Mouse (Mus musculus): ENCODE data around the gene Gm20503. TPM values are rescaled to one million over a fixed set of nuclear protein-coding genes. Genes with fewer than 3 reads are reported as not detected.

Gm20503 gene
- total RNA-seq, 2 experiments from 2014 or later = 1.9 TPM; not detected in 1

DNA sequence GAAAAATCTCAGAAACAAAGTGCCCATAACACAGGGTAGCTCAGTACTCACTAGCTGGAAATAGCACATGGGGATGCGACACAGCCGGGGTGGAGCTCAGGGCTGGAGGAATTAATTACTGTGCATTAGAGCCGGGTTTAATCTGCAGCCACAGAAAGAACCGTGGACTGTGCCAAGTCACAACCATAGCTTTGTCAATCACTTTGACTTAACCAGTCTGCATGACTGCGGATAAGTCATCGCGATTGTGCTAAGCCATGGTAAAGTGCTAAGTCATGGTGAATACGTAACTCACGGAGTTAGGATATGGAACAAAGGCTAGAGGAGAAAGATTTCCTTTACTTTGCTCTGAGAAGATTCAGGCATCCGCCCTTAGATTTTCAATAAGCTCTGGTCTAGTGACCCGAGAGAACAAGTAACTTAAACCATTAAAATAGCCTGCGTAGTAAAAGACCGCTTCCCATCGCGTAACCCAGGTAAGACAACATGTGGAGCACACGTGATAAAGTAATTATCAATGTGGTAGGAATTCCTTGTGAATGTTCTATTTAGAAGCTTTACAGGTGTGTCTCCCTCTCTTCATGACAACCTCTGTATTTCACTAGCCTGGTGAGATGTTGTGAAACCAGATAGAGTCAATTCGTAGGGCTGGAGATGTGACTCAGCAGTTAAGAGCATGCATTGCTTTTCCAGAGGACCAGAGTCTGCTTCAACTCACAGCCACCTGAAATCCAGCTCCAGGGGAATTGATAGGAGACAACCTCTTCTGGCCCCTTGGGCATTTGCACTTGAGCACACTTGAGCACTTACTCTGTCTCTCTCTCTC, 12.2 kb upstream of the Gm20503 start:
- H3K27ac ChIP-seq = no peak overlapping the region
- H3K4me3 ChIP-seq = no peak overlapping the region
- no peak for TF ChIP-seq CTCF (IDR thresholded peaks at IDR 0.05)
- intact Hi-C loops (cut with DNase I) = no loop called here
- no peak for DNase-seq (ENCODE audit: extremely low spot score in 1 of 2, low spot score in 2 of 2)

DNA sequence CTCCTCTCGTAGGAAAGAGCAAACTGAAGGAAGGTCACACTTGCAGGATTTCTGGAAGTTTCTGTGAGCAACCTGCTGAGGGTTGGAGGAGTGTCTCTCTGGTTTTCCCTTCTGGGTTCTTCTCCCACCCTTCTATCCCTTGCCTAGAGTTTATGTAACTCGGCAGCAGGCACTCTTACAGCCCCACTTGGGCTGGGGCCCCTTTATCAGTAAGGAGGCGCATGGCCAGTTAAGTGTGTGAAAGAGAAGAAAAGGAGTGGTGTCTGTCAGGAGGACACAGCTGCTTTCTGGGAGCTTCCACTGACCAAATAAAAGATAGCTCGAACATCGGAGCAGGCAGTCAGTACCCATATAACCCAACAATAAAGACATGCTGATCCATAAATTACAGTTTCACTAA, 10.8 kb upstream of the Gm20503 start:
- DNase-seq (ENCODE audit: extremely low spot score in 1 of 2, low spot score in 2 of 2) = no peak
- intact Hi-C loops (cut with DNase I) = no loop called here
- Histone ChIP-seq H3K27ac (no peak overlapping the region), H3K4me3 (no peak overlapping the region)
- TF ChIP-seq CTCF (IDR thresholded peaks at IDR 0.05) = no peak

DNA sequence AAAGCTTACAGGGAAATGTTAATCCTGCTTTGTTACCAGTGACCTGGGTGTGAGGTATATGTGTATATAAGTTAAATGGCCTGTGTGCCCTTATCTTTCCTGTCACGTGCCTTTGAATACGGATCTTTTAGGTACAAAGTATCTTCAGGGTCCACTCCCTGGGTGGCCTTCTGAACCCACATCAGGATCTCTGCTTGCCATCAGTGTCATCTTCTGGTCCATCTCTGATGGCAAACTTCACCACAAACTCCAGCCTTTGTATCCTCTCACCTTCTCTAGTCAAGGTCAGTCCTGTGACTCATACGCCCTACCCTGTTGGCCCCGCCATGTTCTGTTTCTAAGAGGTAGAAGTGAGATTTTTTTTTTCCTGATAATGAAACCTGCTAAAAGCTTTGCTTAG, 8.2 kb upstream of the Gm20503 start, which contains the start of gene Dnajc25:
Gene Dnajc25, plus strand, starts transcription at position 301 of the 400 bp plus-strand sequence.
- no peak for TF ChIP-seq CTCF (IDR thresholded peaks at IDR 0.05)
- intact Hi-C loops (cut with DNase I) = loop anchor here (5.0 kb wide), 1 partner anchor 727 kb away; no protein-coding TSS in a partner anchor
- H3K4me3 ChIP-seq = no peak within 1 kb of the TSS
- H3K27ac ChIP-seq = no peak within 1 kb of the TSS
- no peak for DNase-seq (ENCODE audit: extremely low spot score in 1 of 2, low spot score in 2 of 2)

DNA sequence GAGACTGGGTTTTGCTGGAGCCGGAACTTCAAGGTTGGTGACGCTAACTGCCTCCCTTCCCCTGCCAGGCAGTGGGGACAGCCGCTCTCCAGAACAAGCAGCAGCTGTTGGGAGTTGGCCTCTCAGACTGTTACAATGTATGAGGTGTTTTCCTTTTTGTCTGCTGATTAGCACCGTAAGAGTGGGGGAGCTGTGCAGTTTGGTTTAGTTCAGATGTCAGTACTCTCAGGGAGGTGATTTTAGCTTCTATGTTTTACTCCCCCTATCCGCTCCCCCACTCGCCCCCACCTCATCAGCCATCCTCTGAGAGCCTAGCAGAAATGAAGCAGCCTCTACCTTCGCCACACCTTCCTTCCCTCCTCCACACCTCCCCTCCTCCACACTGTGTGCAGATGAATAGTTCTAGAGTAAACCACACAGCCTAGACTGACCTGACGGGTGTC, 7.7 kb upstream of the Gm20503 start:
- no peak for TF ChIP-seq CTCF (IDR thresholded peaks at IDR 0.05)
- intact Hi-C loops (cut with DNase I) = loop anchor here (5.0 kb wide), 1 partner anchor 728 kb away; no protein-coding TSS in a partner anchor
- Histone ChIP-seq H3K27ac (no peak overlapping the region), H3K4me3 (no peak overlapping the region)
- DNase-seq (ENCODE audit: extremely low spot score in 1 of 2, low spot score in 2 of 2) = no peak

DNA sequence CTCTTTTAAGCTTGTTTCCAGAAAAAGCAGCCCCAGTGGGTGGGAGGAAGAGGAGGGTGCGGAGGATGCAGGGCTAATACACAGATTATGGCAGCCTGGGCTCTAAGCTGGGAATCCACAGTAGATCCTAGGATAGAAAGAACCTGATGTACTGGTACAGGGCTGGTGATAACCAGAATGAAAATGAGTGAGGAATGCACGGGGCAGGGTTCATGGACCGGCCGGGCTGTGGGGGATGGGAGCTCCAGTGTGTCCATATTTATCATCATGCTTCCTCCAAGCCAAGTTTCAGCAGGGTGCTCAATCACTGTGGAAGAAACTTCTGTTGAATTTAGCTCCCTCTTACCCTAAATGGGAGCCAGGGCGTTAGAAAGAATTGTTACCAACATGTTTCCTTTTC, 5.9 kb upstream of the Gm20503 start:
- no peak overlapping the region for H3K4me3 ChIP-seq
- TF ChIP-seq CTCF (IDR thresholded peaks at IDR 0.05) = no peak
- intact Hi-C loops (cut with DNase I) = loop anchor here (5.0 kb wide), 1 partner anchor 730 kb away; no protein-coding TSS in a partner anchor
- no peak for DNase-seq (ENCODE audit: extremely low spot score in 1 of 2, low spot score in 2 of 2)
- H3K27ac ChIP-seq = no peak overlapping the region

DNA sequence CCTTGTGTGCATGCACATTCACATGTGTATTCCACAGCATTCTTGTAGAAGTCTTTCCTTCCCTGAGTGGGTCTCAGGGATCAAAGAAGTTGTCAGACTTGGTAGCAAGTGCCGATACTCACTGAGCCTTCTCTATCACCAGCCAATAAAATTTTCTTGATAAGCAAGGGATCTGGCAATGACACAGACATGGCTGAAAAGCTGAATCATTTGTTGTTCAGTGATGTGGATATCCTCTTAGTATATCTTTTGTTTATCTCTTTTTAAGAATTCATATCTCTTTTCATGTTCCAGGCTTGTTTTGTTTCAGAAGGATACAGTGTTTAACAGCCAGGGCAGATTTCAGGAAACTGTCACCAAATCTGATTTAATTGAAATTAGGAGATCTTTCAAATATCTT, 4.3 kb upstream of the Gm20503 start:
- no peak for DNase-seq (ENCODE audit: extremely low spot score in 1 of 2, low spot score in 2 of 2)
- intact Hi-C loops (cut with DNase I) = loop anchor here (1.0 to 5.0 kb wide), 2 partner anchors 13 to 731 kb away; no protein-coding TSS in a partner anchor
- no peak for TF ChIP-seq CTCF (IDR thresholded peaks at IDR 0.05)
- no peak overlapping the region for H3K4me3 ChIP-seq
- no peak overlapping the region for H3K27ac ChIP-seq

DNA sequence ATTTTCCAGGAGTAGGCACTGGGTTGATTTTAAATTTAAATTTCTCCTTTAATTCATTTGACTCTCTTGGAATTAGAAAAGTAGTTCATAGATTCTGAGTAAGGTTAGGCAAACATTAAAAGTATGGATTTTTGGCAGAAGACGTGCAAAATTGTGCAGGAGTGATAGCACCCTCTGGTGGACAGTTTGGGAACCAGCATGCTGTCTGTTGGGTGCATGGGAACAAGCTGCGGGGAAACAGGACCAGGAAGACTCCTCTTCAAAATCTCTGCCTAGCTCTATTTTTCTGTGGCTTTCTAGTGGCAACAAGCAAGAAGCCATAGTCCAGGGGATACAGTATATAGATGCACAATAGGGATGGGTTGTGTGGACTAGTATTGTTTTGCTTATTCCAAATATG, 3.3 kb upstream of the Gm20503 start:
- Histone ChIP-seq H3K27ac (no peak overlapping the region), H3K4me3 (no peak overlapping the region)
- intact Hi-C loops (cut with DNase I) = loop anchor here (1.0 to 5.0 kb wide), 3 partner anchors 14 to 732 kb away; partner anchors contain the start of gene Gng10
- peak; percentile 70 to 77 for DNase-seq (ENCODE audit: extremely low spot score in 1 of 2, low spot score in 2 of 2)
- peak; percentile 97 for TF ChIP-seq CTCF (IDR thresholded peaks at IDR 0.05)

DNA sequence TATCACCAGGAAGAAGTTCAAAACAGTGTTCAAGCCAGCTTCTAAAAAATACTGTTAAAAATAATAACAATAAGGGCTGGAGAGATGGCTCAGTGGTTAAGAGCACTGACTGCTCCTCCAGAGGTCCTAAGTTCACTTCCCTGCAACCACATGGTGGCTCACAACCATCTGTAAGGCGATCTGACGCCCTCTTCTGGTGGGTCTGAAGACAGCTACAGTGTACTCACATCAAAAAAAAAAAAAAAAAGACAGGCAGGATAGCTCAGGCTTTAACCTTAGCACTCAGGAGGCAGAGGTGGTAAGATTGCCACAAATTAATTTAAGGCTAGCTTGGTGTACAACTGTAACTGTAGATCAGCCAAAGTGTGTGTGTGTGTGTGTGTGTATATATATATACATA, 2.4 kb upstream of the Gm20503 start:
- intact Hi-C loops (cut with DNase I) = loop anchor here (5.0 kb wide), 1 partner anchor 37 kb away; the partner anchor contains the start of gene Gng10
- no peak for DNase-seq (ENCODE audit: extremely low spot score in 1 of 2, low spot score in 2 of 2)
- Histone ChIP-seq H3K27ac (no peak overlapping the region), H3K4me3 (no peak overlapping the region)
- TF ChIP-seq CTCF (IDR thresholded peaks at IDR 0.05) = peak; percentile 31; the same call in 1 of the 2 replicates

DNA sequence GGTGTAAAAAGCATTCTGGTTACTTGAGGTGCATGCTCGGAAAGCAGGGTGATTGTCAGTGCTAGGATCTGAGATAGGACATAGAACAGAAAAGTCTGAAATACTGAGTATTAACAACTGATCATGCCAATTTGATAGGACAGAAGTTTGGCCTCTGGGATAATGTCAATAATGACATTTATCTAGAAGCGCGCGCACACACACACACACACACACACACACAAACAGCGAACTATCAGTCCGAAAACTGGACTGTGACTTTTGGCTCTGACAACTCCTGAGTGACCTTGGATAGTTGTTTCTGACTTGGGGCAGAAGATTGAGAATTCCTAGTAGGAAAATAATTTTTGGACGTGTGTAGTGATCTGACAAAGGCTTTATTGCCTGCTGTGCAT, 793 bp downstream of the Gm20503 start:
- Histone ChIP-seq H3K27ac (peak overlapping the region; percentile 90; the same call in 1 of the 2 replicates), H3K4me3 (peak overlapping the region; percentile 93)
- intact Hi-C loops (cut with DNase I) = loop anchor here (2.0 to 5.0 kb wide), 2 partner anchors 33 to 91 kb away; partner anchors contain the start of genes Ecpas and Gng10
- DNase-seq (ENCODE audit: extremely low spot score in 1 of 2, low spot score in 2 of 2) = no peak
- TF ChIP-seq CTCF (IDR thresholded peaks at IDR 0.05) = no peak

DNA sequence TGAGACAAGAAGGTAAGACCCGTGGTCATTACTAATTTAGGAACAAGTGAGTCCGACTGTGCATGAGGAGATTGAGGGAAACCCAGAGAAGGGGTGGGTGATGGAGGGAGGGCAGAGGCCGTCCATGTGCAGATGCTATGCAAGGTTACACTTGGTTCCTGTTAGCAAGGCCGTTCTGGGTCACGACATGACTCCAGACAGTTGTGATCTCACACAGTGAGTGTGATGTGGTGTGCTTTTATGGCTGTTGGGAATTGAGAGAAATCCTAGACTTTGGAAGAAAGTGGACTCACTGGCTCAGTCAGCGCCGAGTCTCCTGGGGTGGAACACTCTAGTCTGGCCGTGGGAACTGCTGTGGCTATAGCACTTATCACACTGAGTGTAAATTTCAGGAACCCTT, 3.2 kb downstream of the Gm20503 start:
- intact Hi-C loops (cut with DNase I) = no loop called here
- Histone ChIP-seq H3K27ac (no peak overlapping the region), H3K4me3 (no peak overlapping the region)
- DNase-seq (ENCODE audit: extremely low spot score in 1 of 2, low spot score in 2 of 2) = no peak
- no peak for TF ChIP-seq CTCF (IDR thresholded peaks at IDR 0.05)

DNA sequence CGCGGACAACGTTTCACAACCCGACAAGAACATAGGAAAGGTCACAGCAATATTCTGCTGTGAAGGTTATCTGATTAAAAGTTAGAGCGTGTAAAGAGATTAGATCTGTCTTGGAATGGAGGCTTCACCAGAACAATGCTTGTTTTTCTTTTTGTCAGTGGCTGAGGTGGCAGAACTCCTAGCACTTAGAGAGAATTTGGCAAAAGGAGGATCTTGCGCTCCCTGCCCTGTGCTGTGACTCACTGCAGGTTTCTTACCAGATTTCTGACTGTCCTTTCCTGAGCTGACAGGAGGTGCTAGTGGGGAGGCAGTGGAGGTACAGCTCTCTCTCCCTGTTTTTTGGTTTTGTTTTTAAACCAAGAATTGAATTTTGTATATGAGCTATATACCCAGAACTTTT, 4.0 kb downstream of the Gm20503 start:
- no peak overlapping the region for H3K4me3 ChIP-seq
- intact Hi-C loops (cut with DNase I) = no loop called here
- DNase-seq (ENCODE audit: extremely low spot score in 1 of 2, low spot score in 2 of 2) = no peak
- H3K27ac ChIP-seq = no peak overlapping the region
- TF ChIP-seq CTCF (IDR thresholded peaks at IDR 0.05) = no peak

DNA sequence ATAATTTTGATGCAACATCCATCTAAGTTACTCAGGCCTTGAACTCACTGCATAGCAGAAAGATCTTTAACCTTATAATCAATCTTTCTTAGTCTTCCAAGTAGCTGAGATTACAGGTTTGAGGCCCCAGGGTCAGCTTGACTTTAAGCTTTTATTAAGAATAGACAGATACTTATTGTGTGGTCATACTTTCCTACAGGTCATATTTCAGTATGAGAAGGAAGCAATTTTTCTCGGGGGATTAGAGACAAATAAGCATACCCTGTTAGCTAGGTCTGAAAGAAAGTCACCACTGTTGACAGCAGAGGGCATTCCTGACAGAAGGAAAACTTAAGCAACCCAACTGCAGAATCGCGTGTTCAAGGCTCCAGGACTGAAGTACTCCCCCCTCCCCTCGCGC, 5.0 kb downstream of the Gm20503 start:
- no peak for DNase-seq (ENCODE audit: extremely low spot score in 1 of 2, low spot score in 2 of 2)
- no peak overlapping the region for H3K27ac ChIP-seq
- no peak for TF ChIP-seq CTCF (IDR thresholded peaks at IDR 0.05)
- intact Hi-C loops (cut with DNase I) = no loop called here
- no peak overlapping the region for H3K4me3 ChIP-seq
